Mouse (Mus musculus): ENCODE measurements around the gene Rabgap1.
"Not testable (repeated sequence)": the region's sequence is repeated elsewhere in the genome, so short reads cannot be mapped to it uniquely, and the experiment has no call there.

The Rabgap1 gene

DNA sequence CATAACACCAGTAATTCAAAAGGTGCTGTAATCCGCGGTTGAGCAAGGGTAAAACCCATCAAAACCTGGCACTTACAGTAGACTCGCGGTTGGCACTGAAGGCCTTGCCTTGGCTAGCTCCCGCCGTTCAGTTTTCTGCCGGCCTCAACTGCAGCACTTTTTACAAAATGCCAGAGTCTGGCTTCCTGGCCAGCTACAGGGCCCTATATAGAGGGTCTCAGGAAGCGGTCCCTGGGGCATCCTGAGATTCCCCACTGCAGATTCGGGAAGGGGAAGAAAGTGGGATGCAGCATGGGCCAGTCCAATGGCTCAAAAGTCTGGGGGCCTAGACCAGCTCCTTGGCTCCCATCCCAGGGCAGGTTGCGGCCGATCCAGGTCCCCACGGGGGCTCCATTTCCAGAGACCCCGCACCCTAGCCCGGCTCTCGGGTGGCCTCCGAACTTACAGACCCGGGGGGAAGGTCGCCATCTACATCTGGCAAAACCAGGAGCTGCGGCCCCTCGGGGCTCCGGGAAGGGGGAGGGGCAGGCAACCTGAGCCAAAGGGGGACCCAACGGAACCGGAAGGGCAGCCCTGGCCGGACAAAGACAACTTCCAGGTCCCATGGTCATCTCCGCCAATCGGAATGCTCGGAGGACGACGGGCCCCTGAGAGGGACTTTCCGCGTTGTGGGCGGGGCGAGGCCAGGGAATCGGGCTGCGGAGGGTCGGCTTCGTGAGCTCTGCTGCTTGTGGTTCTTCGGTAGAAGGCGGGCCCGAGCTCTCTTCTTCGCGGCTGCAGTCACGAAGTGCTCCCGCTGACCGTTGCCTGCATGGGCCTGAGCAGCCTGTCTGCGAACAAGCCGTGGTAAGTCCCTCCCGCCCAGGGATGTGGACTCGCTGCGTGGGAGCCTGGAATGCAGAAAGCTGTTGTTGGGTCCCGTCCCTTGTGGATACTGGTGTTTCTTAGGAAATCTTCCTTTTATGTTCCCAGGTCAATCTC, at the start of gene Rabgap1, which contains the start of the genes Zbtb26 and Zbtb6:
TSS of gene Rabgap1 (plus strand) at position 669 of the 981 bp plus-strand sequence.
TSS of gene Zbtb26 (minus strand) at position 525 of the 981 bp plus-strand sequence.
TSS of gene Zbtb6 (minus strand) at position 561 of the 981 bp plus-strand sequence.
- peak; percentile 95 for DNase-seq

DNA sequence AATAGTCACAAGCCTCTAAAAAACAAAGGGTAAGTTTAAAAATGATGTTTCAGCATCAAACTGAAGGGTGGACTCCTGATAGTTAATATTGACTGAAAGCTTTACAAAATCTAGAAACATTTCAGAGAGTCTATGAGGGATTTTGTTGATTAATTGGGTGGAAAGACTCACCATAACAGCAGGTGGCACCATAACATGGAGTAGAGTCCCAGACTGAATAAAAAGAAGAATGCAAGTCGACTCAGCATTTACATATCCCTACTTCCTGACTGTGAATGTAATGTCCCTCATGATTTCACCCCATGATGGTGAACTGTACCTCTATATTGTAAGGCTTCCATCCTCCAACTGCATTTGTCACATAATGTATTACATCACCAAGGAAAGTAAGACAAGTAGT, 47.5 kb upstream of the Rabgap1 start:
- DNase-seq, result no peak

DNA sequence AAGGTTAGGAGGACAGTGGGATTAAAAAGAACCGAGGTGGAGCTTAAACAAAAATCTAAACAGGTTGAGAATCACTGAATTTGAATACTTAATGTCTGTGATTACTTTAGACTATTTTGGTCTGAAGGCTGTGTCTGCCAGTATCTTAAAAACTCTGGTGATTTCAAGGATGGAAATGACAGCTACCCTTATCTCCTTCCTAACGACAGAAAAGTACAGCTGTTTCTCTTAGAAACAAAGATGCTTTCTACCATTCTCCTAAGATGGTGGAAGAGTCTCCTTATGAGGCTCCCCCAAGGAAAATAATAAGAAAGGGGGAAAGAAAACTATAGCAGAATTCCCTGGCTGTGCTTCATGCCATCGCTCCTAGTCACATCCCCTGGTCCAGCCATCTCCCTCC, 21.2 kb upstream of the Rabgap1 start:
- no peak for DNase-seq

DNA sequence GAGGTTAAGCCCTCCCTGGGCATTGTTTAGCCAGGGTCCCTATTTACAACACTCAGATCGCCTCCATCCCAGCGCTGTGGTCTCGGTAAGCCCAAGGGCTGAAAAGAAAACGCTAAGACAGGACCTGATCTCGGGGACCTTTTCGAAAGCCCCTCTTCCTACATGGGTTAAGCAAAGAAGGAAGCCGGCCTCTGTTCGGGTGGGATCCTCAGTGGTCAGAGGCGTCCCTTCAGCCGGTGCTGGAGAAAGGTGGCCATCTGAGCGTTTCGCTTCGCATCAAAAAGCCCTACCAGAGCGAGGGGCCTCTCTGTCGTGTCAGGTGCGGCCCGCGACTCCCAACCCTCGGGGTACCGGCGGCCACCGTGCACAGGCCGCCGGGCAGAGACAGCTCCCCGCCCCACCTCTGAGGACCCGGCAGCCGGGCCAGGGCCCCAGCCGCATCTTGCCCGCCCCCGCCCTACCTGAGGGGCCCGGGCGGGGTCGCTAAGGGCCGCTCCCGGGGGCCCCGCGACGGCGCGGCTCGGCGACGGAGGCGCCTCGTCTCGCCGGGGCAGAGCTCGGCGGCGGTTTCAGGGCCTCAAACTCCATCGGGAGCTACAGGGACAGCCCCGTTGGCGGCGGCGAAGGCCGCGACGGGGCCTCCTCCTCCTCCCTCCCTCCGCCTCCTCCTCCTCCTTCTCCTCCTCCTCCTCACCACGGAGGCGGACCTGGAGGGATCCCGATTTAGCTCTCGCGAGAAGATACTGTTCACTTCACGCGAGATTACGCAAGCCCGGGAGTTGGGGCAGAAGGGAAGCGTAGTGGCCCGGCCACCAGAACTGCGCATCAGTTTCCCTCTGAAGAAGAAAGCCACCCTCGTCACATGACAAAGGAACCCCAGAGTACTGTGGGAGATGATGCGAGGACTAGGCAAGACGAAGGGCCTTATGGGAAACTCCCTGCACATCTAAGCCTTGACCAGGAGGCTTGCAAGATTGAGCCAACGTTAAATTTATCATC, 20.5 kb upstream of the Rabgap1 start, which contains the start of gene Rc3h2:
TSS of gene Rc3h2 (minus strand) at position 598 of the 999 bp plus-strand sequence.
- peak; percentile 98 for DNase-seq

DNA sequence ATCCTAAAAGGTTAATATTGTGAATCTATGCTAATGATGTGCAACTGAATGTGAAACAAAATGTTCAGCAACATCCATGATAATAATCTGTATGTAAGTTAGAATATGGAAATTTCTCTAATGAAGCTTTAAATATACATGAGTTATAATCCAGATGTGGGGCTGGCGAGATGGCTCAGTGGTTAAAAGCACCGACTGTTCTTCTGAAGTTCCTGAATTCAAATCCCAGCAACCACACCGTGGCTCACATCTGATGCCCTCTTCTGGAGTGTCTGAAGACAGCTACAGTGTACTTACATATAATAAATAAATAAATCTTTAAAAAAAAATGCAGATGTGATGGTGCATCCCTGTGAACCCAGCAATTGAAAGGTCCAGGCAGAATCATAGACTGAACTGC, 19.4 kb upstream of the Rabgap1 start:
- DNase-seq, result peak; percentile 39

DNA sequence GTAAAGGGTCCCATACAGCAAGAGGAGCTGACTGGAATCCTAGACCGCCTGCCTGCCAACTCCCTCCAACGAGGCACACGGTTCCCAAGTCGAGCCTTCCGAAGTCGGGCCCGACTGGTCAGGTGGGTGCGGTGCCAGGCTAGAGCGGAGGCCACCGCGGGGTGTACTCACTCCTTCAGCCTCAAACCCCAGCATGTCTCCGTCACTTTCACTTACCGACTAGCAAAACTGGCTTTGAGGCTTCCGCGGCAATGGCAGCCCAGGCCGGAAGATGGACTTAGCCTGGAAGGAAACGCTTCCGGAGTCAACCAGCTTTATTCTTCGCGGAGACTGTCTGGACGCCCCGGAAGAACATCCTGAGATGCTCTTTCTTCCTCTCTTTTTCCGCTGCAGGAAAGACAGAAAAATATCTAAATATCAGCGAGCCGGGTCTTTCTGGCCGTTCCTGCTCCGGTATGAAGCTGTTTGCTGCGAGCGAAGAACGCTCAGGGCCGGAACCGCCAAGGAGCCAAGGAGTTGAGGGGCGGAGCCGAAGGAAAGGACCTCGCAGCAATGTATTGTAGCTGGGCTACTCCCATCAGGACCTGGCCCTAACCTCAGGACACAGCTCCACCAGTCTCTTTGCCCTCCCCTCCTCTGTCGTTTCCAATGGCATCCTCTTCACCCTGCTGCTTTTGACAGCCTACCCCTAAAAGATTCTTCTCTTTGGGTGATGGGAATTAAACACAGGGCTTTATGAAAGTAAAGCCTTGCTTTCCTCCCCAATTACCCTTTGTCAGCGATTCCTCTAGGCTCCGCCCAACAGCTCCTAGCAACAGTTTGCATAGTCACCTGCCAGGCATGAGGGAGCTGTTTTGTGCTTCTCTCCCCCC, 12.2 kb upstream of the Rabgap1 start:
- peak; percentile 90 for DNase-seq

DNA sequence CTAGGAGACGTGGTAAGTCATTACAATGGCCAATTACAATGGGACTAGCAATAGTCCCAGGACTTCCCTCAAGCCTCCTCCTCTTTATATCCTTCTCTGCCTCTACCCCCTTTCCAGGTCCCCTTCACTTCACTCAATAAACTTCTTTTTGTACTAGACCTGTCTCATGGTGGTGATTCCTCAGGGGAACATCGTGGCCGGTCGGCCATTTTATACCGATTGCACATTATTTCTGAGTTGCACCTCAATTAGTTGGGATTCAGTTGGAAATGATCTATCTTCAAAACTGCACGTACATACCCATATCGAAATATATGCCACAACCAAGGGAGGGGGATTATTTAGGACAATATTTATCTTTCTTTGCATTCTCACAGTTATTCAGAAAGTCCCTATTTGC, 11.5 kb upstream of the Rabgap1 start:
- no peak for DNase-seq

DNA sequence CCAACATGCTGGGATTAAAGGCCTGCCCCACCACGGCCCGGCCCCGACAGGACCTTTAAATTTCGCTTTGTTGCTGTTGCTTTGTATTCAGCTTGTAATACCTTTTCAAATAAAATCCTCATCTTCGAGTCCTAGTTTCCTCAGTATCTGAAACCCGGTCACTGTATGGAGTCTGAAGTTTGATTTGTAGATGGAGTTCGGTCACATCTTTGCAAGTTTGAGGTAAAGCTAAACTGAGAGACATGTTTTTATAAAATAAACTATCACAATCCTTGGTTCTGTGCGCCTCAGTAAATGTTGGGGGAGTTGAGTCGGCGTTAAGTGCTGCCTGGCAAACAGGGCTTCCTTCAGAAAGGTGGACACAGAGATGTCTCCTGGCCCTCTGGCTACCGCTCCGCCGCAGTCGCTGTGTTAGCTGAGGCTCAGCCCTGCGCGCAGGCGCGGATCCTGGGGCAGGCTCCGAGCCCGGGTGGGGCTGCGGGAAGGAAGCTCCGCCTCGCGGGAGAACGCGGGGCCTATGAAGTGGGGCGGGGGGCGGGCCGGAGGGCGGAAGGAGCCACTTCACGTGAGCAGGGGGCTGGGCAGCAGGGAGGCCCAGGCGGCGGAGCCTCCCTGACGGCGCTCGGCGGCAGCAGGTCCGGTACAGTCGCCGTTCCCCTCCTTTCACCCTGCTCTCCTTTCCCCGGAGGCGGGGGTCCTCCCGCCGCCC, 8.7 kb downstream of the Rabgap1 start:
- peak; percentile 95 for DNase-seq

DNA sequence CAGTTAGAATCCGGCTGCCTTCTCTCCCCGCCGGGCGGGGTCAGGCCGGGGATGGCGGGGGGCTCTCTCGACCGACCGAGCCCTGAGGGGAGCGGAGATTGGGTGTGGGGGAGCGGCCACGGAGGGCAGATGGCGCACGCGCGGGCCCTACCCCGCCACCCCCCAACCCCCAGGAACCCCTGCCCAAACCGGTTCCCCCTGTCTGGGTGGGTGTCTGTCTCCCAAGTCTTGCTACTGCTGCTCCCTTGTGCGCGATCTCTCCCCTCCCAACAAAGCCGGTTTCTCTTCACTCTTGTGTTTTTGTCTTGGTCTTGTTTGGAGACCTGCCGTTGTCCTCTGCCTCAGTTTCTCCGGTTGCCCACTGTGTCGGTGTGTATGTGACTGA, 9.3 kb downstream of the Rabgap1 start:
- no peak for DNase-seq

DNA sequence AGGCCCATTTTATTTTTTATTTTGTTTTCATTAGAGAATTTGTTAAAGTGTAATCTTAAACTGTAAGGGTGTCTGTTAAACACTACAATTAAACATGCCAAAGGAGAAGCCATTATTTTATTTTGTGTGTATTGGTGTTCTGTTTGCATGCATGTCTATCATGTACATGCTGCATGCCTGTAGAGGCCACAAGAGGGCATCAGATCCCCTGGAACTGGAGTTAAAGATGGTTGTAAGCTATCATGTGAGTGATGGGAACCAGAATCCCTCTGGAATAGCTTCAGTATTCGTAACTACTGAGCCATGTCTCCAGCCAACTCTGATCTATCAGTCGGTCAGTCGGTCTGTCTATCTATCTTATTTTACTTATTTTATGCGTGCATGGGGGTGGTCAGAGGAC, 17.6 kb downstream of the Rabgap1 start:
- DNase-seq, result no peak

DNA sequence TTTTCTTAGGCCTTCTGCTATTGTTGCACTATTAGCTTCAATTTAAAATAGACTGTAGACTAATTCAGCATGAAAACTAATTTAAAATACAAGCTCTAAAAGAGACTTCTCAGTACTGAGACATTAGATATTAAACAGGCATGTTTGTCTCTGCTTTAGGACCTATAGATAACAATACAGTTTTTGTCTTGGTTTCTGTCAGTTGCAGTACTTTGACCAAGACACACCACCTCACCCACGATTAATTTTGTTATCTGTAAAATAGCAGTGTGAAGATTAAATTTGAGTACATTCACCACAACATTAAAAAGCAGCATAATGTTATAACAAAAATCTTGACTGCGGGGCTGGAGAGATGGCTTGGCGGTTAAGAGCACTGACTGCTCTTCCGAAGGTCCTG, 23.2 kb downstream of the Rabgap1 start:
- no peak for DNase-seq

DNA sequence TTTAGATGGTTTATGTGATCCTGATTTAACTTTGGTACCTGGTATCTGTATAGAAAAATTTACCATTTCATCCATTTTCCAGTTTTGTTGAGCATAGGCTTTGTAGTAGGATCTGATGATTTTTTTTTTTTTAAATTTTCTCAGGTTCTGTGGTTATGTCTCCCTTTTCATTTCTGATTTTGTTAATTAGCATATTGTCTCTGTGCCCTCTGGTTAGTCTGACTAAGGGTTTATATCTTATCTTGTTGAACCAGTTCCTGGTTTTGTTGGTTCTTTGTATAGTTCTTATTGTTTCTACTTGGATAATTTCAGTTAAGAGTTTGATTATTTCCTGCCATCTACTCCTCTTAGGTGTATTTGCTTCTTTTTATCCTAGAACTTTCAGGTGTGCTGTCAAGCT, 36.5 kb downstream of the Rabgap1 start:
- DNase-seq, result no peak

DNA sequence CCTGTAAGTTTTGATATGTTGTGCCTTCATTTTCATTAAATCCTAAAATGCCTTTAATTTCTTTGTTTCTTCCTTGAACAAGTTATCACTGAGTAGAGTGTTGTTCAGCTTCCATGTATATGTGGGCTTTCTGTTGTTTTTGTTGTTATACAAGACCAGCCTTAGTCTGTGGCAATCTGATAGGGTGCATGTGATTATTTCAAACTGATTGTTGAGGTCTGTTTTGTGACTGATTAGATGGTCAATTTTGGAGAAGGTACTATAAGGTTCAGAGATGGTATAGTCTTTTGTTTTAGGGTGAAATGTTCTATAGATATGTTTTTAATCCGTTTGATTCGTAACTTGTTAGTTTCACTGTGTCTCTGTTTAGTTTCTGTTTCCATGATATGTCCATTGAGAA, 37.0 kb downstream of the Rabgap1 start:
- DNase-seq, result no peak

DNA sequence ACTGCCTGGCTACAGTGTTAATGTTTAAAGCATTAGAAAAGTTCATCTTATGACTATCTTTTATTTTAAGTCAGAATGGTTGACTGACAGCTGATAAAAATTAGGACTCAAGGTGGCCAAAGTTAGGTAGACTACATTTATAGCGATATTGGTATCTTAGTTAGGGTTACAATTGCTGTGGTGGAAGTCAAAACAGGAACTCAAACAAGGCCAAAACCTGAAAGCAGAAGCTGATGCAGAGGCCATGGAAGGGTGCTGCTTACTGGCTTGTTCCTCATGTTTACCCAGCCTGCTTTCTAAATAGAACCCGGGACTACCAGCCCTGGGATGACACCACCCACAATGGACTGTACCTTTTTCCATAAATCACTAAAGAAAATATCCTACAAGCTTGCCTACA, 41.1 kb downstream of the Rabgap1 start:
- DNase-seq, result no peak

DNA sequence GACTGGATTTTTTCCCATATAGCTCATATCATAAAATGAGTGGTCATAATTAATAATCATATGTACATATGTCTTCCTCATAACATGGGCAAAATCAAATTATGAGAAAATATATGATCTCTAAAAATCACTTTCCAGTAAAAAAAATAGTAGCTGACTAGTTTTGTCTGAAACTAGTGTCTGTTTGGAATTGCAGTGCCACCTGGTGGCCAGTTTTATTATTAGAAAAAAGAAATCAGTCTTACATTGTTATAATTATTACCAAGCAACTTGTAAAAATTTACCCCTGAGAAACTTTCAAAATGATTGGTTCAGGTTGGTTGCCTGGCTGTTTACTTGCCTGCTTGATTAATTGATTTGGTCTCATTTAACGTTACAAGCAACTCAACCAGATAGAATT, 42.3 kb downstream of the Rabgap1 start:
- no peak for DNase-seq

DNA sequence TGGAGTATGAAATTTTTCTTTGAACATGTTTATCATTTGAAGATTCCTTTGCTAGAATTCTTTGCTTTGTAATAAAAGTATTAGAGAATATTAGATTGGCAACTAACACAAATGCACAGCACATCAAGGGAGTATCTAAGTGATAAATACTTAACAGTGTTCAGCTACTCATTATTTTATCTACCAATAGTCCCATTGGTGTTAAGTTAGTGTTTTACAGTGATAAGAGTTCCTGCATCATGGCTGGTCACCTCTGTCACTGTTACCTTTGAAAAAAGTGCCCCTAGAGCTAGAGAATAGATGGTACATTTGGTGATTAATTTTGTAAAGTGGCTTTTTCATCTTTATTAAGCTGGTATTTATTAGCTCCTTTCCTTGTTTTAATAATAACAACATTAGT, 43.3 kb downstream of the Rabgap1 start:
- DNase-seq, result no peak

DNA sequence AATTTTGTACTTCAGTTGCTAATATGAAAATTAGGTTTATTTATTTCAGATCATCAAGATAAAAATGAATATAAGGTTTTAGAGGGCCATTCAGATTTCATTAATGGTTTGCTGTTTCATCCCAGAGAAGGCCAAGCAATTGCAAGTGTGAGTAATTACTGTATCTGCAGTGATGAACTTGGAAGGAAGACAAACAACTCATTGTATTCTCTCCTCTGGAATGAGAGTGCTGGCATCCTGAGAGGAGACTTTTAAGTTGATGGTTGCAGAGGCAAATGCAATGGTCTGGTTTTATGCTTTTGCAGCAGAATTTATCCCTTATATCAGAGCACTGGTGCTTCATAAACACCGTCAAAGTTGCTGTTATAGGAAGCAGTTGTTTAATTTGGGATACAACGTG, 45.9 kb downstream of the Rabgap1 start:
- DNase-seq, result no peak

DNA sequence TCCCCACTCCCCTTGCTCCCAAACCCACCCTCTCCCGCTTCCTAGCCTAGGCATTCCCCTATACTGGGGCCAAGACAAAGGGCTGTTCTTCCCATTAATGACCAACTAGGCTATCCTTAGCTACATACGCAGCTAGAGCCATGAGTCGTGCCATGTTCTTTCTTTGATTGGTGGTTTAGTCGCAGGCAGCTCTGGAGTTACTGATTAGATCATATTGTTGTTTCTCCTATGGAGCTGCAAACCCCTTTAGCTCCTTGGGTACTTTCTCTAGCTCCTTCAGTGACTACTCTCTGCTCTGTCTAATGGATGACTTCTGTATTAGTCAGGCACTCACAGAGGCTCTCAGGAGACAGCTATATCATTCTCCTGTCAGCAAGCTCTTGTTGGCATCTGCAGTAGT, 54.2 kb downstream of the Rabgap1 start:
- no peak for DNase-seq

DNA sequence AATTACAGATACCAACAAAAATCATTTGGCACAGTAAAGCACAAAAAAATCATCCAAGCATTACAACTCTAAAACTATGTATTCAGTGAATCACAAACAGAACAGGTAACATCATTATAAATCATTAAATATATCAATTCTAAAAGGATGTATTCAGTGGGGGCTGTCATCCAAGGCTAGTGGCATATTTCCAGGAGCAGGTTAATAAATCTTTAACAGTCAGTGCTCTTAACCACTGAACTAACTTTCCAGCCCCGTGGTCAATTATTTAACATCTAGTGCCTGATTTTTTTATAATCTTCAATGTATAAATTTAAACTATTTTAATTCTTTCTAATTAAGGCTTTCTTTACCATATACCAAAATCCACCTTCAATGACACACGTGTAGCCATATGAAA, 62.8 kb downstream of the Rabgap1 start:
- DNase-seq, result not testable (repeated sequence)

DNA sequence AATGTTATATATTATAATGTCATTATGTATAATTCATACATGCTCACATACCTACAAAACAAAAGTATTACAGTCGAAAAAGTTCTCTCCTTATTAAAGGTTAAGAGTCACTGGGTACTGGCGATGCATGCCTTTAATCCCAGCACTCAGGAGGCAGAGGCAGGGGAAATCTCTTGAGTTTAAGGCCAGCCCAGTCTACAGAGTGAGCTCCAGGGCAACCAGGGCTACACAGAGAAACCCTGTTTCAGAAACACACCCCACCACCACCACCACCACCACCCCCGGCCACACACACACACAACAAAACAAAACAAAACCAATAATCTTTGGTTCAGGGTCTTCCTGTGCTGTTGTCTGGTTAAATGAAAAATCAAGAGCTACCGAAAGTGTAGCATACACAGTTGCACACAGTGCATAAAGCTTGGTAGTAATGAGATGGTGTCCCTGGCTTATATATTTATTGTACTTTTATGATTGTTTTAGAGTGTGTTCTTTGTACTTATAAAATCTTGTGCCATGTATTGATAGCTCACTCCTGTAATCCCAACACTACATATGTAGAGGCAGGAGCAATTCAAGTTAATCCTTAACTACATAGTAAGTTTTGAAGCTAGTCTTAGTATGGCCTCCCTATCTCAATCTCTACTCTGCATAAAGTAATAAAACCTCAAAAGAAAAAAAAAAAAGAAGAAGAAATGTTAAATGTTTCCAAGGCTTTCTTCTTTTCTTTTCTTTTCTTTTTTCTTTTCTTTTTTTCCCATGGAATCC, 68.2 kb downstream of the Rabgap1 start:
- no peak for DNase-seq

All from cerebellum, adult 9-11 months (tissue).